Mouse (Mus musculus) 3T3-L1 (cell line): ENCODE data around the gene Mprip.

ENCODE experiments used
- DNase-seq: peaks from one replicate; pipeline ENCODE4 v3.0.0-alpha.2; 2015; ENCODE audit warnings: low read depth, low spot score

Gene Mprip

DNA sequence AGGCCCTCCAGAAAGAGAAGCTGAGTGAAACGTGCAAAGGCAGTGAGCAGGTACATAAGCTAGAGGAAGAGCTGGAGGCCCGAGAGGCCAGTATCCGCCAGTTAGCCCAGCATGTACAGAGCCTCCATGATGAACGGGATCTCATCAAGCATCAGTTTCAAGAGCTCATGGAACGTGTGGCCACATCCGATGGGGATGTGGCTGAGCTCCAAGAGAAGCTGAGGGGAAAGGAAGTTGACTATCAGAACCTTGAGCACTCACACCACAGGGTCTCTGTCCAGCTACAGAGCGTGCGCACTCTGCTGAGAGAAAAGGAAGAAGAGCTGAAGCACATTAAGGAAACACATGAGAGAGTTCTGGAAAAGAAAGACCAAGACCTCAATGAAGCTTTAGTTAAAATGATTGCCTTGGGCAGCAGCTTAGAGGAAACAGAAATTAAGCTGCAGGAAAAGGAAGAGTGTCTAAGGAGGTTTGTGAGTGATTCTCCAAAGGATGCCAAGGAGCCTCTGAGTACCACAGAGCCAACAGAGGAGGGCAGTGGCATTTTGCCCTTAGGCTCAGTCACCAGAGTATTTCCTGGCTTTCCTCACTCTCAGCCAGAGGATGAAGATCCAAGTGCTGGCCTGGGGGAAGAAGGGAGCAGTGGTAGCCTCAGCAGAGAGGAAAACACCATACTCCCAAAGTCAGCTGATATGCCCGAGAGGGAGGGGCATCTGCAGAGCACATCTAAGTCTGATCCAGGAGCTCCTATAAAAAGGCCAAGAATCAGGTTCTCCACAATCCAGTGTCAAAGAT, 97.3 kb downstream of the Mprip start:
- peak; percentile 48 for DNase-seq

DNA sequence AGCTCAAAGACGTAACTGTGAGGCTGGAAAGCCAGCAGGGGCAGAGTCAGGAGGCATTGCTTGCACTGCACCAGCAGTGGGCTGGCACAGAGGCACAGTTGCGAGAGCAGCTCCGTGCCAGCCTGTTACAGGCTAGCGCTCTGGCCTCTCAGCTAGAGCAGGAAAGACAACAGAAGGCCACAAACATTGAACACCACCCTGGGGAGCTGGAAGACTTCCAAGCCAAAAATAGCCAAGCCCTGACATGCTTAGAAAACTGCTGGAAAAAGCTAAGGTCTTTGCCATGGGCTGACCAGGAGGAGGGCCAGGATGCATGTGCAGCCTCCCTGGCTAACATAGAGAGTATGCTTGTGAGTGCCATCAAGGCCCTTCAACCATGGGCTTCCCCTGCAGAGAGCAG, 98.1 kb downstream of the Mprip start:
- DNase-seq: peak; percentile 80

GRCm38 (mm10) chr11:59759626-59760025, 98.5 kb downstream of the Mprip start:
- DNase-seq: peak; percentile 65

- DNase-seq: no peak
These were observed 99.7 kb downstream of the Mprip start for GRCm38 (mm10) chr11:59760796-59761195.

- DNase-seq: no peak
These were observed 108.2 kb downstream of the Mprip start for GRCm38 (mm10) chr11:59769307-59769706.

- no peak for DNase-seq
These were observed 108.6 kb downstream of the Mprip start for GRCm38 (mm10) chr11:59769738-59770137.

DNA sequence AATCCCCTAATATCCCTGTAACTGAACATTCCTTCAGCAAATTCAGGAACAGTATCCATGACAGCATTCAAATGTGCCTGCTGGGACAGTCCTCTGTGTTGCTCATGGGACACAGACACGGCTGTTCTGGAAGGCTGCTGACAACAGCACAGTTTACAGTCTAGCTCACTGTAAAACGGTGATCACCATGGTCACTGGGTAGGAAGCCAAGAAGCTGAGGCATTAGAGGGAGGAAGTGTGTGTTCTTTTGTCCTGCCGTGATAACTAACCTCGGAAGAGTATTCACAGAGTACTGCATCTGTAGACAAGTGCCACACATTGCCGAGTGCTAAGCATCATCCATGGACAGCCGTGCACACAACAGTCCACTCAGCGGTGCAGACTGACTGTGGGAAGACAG, 109.6 kb downstream of the Mprip start:
- DNase-seq: no peak

GRCm38 (mm10) chr11:59772291-59772690, 111.2 kb downstream of the Mprip start:
- DNase-seq: no peak

GRCm38 (mm10) chr11:59772902-59773301, 111.8 kb downstream of the Mprip start:
- DNase-seq: no peak

- no peak for DNase-seq
These were observed 113.4 kb downstream of the Mprip start for GRCm38 (mm10) chr11:59774522-59774921.

GRCm38 (mm10) chr11:59775435-59776148, 114.5 kb downstream of the Mprip start:
- no peak for DNase-seq

DNA sequence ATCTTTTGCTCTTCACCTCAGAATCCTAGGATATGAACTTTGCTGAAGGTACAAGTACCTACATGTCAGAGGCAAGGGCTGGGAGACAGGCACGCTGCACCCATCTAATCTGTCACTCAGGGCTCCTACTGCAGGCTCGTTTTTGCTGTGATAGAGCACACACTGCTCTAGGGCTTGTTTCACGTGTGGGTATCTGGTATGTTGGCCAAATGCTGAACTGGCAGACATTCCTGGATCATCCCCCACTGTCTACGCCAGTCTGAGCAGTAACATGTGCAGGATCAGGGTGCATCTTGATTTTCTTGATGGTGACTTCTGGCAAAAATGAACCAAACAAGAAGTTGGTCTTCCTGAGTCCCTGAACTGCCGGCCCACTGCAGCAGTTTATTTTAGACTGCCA, 116.2 kb downstream of the Mprip start:
- DNase-seq: no peak

DNA sequence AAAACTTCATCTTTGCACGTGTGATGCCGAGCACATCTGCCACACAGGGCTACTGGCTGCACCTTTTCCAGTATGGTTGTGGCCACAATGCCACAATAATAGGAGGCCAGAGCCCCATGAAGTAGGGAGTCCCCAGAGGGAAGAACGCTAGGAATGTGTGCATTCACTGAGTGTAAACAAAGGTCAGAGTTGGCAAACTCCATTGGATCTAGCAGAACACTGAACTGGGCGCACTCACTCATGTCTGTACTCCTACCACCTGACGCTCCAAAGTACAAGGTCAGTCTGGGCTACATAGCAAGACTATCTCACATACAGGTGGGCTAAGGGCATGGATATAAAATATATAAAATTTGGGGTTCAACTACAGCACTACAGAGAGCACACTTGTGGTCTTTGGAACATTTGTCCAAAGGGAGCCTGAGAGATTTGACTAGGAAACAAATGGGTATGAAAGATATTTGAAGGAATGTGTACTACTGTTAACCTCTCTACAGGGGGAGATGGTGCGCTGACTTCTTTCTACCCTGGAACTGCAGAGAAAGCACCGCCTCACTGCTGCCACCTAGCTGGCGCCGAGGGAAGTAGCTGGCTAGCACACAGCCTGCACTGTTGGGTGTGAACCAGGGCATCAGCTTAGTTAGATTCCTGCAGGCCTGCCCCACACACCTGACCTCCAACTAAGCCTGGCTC, 117.2 kb downstream of the Mprip start:
- peak; percentile 93 for DNase-seq

DNA sequence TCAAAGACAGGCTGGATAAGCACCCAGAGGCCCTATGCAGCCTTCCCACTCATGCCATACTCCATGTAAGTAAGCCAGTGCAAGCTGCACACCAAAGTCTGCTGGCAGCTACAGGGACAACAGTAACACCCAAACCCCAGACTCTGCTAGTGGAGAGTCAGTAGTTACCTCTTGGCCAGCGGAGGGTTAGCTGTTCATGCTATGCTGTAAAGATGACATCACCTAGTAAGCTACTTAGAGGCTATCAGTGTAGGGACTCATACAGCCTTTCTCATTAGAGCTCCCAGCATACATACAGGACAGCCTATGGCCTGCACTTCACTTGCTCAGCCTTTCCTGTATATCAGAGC, 117.7 kb downstream of the Mprip start:
- no peak for DNase-seq

DNA sequence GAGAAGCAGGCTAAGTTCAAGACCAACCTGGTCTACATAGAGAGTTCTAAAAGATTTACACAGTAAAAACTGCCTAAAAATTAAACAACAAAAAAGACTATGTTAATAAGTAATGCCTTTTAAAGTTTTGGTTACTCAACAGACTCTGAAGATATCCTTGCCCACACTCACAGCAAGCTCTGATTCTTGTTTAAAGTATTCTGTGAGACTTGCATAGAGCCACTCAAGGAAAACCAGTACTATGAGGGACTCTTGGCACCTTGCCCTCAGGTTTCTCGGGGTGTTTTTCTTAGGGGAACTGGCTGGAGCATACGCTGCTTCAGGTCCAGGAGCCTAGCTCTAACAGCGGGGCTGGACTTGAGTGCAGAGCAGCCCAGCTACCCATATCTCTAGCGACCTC, 118.3 kb downstream of the Mprip start:
- no peak for DNase-seq

DNA sequence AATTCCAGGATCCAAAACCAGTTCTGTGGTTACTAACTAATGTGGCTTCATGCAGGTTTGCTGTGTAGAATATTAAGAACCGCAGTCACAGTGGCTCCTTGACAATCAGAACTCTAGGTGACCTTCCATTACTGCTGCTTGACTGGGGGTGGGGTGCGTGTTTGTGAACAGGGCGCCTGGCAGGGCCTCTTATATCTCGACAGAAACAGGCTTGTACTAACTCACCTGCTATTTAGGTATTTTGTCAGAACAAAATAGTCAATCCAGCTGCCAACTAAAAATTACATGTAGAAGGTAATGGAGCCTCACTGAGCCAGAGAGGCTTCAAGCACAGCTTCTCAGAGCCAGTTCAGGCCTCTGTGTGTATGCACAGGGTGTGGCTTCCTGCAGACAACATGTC, 119.1 kb downstream of the Mprip start:
- no peak for DNase-seq

DNA sequence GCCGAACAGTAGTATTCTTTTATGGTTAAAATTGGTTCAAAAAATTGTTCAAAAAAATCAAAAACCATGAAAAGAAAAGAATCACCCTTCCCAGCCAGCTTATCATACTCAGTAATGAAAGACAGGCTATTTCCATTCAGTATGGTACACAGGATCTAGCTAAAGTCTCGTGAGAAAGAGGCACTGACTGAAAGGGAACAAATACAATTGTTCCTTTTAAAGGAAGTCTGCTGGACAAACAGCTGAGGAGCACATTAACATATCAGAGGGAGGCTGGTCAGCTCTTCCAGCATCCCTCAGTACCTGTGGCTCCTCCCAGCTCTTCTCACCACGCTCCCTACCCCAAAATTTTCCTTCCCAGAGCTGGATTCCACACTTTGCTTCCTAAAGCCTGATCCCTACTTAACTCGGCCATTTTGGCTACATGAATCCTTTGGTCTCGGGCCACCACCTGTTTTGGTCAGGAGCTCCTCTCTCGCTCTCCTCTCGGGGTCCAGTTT, 121.0 kb downstream of the Mprip start:
- no peak for DNase-seq

DNA sequence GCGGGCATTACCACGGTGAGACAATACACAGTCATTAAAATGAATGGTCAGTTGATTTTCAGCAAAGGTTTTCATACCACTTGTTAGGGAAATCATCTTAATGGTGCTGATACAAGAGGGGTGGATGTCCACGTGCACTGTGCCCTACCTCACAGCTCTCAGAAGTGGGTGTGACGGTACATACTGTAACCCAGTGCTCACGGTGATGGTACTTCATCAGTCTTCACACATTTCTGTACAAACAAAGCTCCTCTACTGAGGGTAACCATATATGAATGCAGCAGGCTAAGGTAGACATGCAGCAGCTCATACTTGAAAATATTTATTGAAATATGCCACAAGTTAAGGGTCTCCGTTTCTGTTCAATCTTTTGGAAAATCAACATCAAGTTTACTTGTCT, 122.5 kb downstream of the Mprip start:
- DNase-seq: no peak

DNA sequence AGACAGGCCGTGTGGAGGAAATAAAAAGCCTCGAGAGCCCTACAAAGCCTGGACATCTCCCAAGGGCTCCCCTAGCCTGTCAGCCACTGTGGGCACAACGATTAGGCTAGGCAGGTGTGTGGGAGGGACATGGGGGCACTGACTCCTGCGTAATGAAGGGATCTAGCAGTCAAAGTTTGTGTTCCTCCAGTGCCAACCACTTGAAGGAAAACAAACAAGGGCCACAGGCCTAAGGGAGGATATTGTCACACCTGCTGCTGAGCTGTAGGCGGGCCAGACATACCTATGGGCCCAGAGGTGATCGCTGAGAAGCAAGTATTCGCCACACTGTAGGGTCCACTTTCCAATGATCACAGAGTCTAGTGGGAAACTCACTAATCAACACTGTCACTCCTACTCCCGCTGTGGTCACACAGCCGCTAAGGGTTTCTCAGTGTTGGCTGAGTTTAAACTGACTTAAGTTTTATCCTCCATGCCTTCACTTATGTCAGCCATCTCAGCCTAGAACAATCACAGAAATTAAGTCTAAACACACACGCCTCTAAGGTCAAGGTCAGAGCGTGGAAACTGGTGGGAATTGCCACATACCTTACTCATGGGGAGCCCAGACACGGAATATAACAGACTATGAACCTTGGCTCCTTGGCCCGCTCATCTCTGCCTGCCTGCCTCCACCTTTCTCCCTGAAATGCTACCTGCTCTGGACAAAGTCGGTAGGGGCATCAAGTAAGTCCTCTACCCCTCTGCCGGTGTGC, 125.5 kb downstream of the Mprip start:
- DNase-seq: no peak

DNA sequence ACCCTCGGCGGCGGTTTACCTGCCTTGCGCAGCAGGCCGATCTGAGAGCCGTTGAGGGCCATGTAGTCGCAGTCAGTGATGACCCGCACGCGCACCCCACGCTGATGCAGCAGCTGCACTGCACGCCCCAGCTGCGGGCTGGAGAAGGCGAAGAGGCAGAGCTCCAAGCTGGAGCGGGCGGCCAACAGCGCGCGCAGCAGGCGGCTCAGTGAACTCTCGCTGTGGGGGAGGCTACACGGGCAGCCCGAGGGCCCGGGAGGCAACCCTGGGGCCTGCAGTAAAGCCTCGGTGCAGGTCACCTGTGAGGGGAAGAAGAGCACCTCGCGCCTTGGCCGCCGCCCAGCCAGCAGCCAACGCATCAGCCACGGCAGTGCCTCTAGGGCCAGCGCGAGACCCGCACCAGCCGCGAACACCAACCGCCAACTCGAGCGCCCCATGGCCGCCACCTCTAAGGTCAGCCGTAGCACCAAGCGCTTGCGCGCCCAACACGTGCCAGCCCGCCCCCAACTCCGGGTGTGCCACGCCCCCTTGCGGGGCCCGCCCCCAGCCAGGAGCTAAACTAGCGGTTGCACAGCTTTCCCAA, 126.2 kb downstream of the Mprip start, which contains the start of gene Pld6:
Gene Pld6, minus strand, starts transcription at position 447 of the 583 bp plus-strand sequence.
- no peak for DNase-seq

DNA sequence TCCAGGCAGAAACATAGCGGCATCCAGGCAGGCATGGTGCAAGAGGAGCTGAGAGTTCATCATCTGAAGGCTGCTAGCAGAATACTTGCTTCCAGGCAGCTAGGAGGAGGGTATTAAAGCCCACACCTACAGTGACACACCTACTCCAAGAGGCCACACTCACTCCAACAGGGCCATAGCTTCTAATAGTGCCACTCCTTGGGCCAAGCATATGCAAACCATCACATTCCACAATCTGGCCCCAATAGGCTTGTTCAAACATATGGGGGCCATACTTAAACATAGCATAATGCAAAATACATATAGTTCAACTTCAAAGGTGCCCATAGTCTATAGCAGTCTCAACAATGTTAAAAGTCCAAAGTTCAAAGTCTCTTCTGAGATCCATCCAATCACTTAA, 128.2 kb downstream of the Mprip start:
- no peak for DNase-seq
